Mouse (Mus musculus) T-helper 1 cell (primary cell): ENCODE measurements around the gene Dxo.
"Not testable (repeated sequence)": the region's sequence is repeated elsewhere in the genome, so short reads cannot be mapped to it uniquely, and the experiment has no call there.

ENCODE experiments used
- in situ Hi-C: fragments of 300-600 bp; cut with MboI, MseI; formaldehyde crosslinking; loops from one replicate; pipeline ENCODE4 v1.15.1; 2025; ENCODE audit warnings: high pct_unique_total_duplicates

The Dxo gene

DNA sequence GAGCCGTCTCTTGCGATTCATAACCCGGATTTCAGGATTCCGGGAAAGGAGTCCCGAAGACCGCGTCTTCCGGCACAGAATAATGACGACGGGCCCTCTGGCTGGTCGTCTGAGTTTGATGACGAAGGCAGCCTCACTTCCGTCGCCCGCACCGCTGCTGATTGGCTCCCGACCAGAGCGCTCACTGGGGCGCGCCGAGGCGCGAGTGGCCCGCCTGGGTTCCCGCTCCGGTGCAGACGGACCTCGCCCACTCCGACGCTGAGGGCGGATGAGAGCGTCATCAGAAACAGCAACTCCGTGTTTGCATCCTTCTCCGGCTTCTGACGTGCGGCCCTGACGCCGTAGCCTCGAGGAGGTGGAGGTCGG is at the start of gene Dxo, which contains the start of gene Stk19:
TSS of gene Dxo (plus strand) at position 164 of the 366 bp plus-strand sequence.
TSS of gene Stk19 (minus strand) at position 90 of the 366 bp plus-strand sequence.
- in situ Hi-C loops = no loop called here

DNA sequence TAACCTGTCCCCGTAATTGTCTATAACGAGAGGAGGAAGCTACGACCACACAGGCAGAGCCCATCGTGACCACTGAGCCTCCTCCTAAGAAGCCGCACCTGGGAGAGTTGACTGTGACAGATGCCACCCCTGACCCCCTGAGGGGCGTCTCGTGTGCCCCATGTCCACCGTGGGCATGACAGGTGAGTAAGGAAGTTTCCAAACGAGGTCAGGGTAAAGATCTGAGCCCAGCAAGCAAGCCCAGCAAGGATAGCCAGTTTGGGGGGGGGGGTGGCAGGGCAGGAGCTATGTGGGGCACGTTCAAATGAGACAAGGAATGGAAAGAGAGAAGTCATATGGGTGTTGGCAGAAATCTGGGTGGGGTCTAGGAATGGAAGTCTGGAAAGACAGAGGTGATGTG is 41.8 kb upstream of the Dxo start:
- in situ Hi-C loops = no loop called here

DNA sequence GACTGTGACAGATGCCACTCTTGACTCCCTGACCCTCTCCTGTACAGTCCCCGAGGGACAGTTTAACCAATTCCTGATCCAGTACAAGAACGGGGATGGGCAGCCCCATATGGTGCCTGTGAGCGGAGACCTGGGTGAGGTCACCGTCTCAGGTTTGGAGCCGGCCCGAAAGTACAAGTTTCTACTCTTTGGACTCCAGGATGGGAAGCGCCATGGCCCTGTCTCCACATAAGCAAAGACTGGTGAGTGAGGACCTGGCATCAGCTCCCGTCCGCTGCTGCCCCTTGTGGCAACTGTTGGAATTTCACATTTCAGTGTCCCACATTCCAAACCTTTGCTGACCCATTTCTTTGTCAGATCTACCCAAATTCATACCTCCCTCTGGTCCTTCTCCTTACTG is 41.2 kb upstream of the Dxo start:
- in situ Hi-C loops = no loop called here

DNA sequence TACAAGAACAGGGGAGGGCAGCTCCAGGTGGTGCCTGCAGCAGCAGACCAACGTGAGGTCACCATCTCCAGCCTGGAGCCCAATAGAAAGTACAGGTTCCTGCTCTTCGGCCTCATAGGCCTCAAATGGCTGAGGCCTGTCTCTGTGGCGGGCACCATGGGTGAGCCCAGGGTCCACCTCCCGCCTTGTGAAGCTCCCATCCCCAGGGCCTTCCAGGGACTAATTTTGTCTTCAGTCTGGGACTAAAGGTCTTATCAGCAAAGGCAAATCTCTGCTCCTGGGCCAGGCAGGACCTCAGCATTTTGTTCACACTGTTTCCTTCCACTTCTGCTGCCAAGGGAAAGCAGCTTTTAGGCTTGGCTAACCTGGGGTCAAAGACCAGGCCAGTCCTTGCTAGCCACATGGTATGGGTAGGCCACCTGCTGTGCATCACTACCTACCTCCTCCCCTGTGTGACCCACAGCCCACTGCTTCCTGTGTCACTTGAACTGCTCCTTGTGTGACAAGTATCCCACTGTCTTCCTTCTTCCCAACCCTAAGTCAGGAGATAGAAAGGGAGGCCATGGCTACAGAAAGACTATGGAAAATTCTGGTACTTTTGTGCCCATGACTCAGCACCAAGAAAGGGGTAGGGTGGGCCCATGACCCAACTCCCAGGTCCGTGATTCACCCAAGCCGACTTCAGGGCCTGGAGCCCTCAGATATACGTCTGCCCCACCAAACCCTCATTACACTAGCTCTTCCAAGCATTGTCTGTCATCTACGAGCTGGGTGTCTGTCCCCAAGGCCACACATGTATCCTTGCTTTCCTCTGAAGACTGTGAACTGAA is 40.3 kb upstream of the Dxo start:
- in situ Hi-C loops = no loop called here

DNA sequence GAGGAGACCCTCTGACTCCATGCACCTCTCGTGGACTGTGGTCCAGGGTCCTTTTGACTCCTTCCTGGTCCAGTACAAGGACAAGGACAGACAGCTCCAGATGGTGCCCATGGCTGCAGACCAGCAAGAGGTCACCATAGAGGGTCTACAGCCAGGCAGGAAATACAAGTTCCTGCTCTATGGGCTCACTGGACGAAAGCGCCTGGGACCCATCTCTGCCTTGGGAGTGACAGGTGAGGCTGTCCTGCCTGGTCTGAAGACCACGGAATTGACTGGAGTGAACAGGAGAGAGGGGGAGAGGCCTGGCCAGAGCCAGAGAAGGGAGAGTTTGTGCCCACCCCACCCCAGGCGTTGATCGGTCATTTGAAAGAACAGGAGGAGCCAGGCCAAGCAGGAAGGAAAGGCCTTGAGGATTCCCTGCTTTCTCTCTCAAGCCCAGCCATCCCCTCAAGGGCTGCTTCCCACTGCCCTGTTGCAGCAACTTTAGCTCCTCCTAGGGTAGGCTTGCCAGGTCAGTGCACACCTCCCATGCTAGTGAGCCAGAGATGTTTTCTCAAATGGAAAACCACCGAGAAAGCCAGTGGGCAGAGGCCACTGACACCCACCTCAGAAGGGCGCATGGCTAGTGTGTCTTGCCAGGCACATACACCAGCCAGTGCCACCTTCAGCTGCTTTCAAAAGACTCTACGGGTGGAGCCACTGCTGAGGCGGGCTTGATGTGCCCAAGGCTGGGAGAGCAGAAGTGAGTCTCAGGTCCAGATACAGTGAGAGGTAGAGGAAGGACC is 39.4 kb upstream of the Dxo start:
- in situ Hi-C loops = not testable (repeated sequence)

DNA sequence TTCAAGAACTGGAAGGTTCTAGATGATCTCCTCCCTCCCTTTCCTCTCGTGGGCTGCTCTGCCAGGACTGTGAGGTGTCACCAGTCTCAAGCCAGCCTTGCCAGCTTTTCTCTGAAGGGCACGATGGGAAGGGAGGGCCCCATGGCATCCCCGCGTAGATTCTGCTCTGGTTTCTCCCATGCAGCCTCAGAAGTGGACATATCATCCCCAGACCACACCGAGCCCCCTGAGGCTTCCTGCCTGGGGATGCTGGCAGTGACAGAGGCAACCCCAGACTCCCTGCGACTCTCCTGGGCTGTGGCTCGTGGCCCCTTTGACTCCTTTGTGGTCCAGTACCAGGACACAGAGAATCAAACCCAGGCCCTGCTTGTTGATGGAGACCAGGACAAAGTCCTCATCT is 38.7 kb upstream of the Dxo start:
- in situ Hi-C loops = not testable (repeated sequence)

DNA sequence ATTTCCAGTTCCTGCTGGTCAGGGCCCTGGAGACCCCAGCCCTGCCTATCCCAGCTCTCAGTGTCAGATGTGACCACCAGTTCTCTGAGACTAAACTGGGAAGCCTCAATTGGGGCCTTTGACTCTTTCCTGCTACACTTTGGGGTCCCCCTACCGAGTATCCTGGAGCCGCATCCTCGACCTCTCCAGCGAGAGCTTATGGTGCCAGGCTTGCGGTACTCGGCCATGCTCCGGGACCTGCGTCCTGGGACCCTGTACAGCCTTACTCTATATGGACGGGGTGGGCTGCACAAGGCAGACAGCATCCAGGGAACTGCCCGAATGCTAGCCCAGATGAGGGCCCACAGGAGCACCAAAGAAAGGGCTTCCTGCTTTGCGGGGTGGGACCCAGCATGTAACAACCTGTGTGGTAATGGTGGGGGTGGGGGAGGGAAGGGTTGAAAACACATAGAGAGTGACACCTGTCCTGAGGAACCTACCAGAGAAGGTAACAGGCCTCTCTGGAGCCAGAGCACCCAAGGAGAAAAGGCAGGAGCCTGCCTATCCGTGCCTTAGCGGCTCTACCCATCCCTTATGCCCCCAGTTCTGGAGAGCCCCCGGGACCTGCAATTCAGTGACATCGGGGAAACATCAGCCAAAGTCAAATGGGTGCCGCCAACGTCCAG is 37.8 kb upstream of the Dxo start:
- in situ Hi-C loops = no loop called here

DNA sequence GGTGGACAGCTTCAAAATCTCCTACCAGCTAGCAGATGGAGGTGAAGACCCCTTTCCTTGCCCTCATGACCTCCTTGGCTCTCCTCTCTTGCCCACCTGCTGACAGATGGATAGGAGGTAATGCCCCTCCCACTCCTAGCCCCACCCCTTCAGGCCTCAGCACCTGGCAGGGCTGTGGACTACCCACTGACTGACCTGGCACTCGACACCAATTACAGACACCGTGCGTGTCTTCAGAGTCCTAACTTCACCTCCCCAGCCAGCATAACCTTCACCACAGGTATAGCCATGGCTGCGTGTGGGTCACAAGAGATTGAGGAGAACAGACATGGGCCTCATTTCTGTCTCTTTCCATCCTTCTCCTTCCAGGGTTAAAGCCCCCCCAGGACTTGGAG is 37.3 kb upstream of the Dxo start:
- in situ Hi-C loops = no loop called here

DNA sequence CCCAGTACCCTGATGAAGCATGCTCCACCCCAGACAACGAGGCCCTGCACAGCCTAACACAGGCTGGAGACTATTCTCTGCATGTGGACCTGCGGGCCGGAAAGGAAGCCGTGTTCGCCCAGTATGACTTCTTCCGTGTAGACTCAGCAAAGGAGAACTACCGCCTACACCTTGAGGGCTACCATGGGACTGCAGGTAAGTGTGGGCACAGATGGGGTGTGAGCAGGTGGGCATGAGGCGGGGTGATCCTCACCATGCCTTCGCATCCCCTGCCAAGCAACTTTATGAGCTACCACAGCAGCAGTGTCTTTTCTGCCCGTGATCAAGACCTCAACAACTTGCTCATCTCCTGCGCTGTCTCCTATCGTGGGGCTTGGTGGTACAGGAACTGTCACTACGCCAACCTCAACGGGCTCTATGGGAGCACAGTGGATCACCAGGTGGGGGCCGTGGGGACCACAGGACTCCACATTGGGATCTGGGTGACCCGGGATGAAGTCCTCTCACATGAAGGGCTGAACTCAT is 36.0 kb upstream of the Dxo start:
- in situ Hi-C loops = loop anchor here (25.0 kb wide), 1 partner anchor 739 kb away; no protein-coding TSS in a partner anchor

DNA sequence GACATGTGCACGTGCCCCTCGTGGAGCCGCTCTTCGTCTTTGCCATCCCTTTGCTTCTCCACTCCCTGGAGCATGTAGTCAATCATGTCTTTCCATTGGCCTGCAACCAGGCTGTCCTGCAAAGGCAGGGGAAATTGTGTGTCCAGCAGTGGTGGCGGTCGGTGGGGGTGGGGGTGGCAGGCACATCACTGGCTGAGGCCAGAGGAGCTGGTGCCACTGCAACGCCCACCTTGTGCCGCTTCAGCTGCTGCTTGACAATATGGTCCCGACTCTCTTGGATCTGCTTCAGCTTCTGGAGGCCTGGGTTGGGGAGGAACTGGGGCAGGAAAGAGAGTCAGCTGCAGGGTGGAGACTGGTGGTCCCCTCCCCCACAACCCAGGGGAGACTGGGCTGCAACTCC is 34.1 kb upstream of the Dxo start:
- in situ Hi-C loops = loop anchor here (25.0 kb wide), 1 partner anchor 740 kb away; no protein-coding TSS in a partner anchor

DNA sequence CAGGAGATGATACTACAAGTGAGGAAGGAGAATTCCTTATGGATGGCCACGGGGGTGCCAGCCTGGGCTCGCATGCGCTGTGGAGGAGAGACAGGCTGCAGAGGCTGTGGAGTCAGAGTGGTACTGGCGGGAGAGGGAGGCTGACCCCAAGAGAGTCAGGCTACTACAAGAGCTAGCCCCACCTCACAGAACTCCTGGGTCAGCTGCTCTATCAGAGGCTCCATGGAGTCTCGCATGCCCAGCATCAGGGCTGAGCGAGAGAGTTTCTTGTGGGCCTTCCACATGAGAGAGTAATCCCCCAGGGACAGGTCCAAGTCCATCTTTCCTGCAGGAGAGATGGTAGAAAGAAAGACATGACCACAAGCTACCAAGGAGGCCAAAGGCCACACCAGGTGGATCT is 33.5 kb upstream of the Dxo start:
- in situ Hi-C loops = loop anchor here (25.0 kb wide), 1 partner anchor 741 kb away; no protein-coding TSS in a partner anchor

DNA sequence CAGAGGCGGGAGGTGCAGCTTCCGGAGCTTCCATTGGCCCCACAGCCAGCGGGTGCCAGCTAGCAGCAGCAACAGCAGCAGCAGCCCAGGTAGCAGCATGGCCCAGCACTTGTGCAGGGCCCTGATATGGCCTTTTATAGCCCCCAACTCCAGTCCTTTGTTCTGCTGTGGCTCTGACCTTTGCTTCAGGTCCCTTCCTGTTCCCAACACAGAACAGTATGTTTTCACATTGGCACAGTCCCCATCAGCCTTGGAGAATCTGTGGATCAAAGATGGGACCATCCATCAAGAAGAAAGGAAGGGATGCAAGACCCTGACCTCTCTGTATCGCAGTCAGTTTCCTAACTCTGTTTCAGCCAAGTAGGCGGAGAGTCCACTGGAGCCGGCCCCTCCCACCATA is 32.5 kb upstream of the Dxo start, which contains the start of gene Cyp21a1:
TSS of gene Cyp21a1 (minus strand) at position 261 of the 400 bp plus-strand sequence.
- in situ Hi-C loops = loop anchor here (25.0 kb wide), 1 partner anchor 742 kb away; no protein-coding TSS in a partner anchor

DNA sequence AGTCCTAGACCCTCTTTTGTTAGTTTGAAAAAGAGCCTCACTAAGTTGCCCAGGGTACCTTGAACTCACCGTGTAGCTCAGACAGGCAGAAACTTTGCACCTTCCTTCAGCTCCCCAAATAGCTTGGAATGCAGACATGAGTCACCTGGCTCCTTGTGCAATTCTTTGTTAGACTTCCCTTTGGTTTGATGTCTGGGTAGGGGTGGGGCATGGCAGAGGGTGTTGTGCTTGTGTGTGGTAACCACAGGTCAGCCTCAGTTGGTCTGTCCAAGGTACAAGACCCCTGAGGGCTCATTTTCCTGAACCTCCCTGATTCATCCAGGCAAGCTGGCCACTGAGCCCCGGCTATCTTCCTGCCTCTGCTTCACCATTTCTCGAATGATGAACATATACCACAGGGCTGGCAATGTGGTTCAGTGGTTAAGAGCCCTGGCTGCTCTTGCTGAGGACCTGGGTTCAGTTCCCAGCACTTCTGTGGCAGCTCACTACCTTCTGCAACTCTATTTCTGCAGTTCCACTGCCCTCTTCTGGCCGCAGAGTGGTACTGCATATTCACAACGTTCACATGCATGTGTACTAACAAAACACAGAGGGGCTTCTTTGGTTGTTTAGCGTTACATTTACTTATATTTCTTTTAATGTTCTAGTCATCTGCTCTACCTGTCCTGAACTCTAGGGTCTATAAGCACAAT is 31.8 kb upstream of the Dxo start:
- in situ Hi-C loops = loop anchor here (25.0 kb wide), 1 partner anchor 743 kb away; no protein-coding TSS in a partner anchor

DNA sequence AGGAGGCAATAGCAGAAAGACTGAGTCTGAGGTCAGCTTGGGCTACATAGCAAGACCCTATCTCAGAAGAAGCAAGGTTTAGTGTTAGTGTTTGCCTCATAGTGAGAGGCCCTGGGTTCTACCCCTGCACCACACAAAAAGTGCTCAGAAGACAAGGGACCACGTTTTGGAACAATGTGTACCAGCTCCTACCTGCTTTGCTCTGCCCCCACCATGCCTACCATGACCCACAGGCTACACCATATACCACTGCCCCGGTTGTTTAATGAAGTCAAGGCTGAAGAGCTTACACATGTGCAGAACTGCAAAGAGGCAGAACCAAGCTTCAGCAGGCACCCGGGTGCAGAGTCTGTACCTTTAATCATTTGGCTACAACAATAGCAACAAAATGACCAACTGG is 29.6 kb upstream of the Dxo start:
- in situ Hi-C loops = loop anchor here (25.0 kb wide), 1 partner anchor 745 kb away; no protein-coding TSS in a partner anchor

DNA sequence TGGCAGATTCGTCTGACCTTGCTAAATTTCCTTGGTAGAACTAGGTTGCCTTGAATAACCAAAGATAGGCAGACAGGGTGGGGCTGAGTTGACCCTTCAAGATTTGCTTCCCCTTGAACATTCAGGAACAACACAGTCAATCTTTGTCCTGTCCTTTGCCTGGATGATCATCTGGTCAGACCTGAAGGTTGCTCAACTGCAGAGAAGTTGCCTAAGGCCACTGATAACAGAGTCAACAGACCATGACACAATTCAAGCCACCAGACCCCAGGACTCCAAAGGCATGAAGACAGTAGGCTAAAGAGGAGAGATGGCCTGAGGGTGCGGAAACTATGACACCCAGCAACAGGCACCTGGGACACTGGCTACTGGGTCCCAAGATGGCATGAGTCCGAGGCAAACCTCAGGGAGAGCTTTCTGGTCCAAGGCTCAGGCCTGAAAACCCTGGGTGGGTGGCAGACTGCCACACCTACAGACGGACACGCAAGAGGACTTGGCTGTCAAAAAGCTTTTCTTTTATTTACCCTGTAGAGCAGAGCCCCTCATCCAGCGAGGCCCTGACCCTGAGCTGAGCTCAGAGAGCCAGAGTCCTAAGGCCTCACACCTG is 28.1 kb upstream of the Dxo start:
- in situ Hi-C loops = loop anchor here (25.0 kb wide), 1 partner anchor 746 kb away; no protein-coding TSS in a partner anchor

DNA sequence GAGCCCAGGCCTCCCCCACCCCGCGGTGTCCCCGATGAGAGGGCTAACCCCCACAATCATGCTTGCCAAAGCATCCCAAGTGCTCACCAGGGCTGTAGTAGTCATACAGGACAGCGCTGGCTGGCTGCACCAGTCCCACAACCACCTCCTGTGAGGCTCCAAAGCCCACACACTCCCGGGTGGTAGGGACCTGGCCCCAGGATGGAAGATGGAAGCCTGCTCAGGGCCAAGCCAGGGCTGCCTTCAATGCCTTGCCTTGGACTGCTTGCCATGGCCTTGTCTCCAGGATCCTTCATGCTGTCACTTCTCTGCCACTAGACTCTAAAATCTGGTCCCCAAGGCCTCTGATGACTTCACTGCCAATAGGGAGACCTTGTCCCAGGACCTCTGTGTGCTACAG is 26.4 kb upstream of the Dxo start:
- in situ Hi-C loops = loop anchor here (5.0 to 25.0 kb wide), 2 partner anchors 243 to 748 kb away; no protein-coding TSS in a partner anchor

DNA sequence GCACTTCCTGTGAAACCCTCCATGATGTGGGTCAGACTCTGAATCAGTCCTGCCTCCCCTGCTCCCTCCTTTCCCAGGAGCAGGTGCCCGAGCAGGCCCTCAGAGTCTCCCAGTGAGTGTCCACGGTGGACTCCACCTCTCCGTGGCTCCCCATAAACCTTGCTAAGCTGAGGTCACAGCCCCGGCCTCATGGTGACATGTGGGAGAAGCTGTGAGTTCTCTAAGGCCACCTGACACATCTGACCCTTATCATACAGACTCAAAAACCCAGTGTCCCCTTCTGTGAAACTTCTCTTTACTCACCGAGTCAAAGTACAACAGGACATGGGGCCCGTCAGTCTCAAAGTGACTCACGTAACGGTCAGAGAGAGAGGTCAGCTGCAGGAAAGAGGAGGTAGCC is 26.0 kb upstream of the Dxo start:
- in situ Hi-C loops = loop anchor here (5.0 to 25.0 kb wide), 2 partner anchors 244 to 749 kb away; no protein-coding TSS in a partner anchor

DNA sequence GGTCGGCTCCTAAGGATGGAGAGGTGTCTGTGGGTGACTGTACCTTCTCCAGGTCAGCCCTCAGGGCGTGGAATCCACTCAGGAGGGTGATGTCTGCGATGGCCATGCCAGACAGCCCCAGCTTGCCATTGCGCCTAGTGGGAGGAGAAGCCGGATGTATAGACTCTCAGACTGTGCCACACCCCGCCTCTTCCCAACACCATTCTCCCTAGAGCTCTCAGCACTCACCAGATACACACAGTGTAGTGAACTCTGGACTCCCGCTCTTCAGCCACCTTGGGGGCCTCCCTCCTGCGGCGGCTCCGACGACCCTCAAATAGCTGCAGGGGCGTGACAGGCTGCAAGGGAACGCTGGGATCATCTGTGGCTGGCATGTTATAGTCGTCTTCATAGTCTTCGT is 25.5 kb upstream of the Dxo start:
- in situ Hi-C loops = loop anchor here (5.0 to 25.0 kb wide), 2 partner anchors 244 to 749 kb away; no protein-coding TSS in a partner anchor

DNA sequence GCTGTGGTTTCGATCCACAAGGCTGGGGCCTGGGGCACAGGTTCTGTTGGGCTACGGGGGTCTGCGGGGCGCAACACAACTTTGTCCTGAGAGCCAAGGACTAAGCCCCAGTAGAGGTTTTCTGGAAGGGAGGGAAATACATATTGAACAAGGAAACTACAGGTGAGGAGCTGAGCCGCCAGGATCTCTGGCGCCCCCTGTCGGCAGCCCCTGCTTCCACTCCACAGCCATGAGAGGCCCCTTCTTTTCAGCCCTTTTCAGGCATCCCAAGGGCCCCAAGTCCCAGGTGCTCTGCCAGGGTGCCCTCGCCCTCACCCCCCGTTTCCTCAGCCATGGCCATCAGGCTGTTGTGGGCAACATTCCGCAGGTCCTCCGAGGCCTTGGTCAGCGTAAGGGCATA is 23.1 kb upstream of the Dxo start:
- in situ Hi-C loops = loop anchor here (5.0 to 25.0 kb wide), 2 partner anchors 246 to 751 kb away; no protein-coding TSS in a partner anchor

DNA sequence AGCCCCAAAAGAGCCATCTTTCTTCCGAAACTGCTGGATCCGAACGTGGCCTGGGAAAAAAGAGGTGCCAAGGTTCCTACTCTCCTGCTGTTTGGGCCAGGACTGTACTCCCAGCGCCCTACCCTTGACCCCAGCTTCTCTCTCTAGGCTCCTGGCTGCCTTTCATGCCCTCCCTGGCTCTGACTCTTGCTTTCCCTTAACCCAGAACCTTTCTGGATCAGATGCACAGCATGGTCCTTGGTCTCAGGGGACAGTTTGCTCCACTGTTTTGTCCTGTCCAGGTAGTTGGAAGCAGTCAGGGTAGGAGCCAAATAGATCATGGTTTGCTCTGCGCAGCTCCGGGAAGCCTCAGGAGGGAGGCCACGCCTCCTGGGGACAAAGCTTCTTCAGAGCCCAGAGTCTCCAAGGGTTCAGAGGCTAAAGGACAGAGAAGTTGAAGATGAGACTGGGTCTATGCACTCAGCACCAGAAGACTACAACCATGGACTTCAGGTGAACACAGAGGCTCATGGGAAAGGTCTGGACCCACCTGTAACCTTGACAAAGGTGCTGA is 21.9 kb upstream of the Dxo start:
- in situ Hi-C loops = loop anchor here (5.0 to 25.0 kb wide), 3 partner anchors 78 to 753 kb away; no protein-coding TSS in a partner anchor
